Mouse (Mus musculus): Measurements from ENCODE around the gene Gm20388. TPM values are rescaled to one million over a fixed set of nuclear protein-coding genes. Genes with fewer than 3 reads are reported as not detected.

Gm20388 gene
- polyA plus RNA-seq, 2 experiments, result 8.5 TPM; not detected in 1

DNA sequence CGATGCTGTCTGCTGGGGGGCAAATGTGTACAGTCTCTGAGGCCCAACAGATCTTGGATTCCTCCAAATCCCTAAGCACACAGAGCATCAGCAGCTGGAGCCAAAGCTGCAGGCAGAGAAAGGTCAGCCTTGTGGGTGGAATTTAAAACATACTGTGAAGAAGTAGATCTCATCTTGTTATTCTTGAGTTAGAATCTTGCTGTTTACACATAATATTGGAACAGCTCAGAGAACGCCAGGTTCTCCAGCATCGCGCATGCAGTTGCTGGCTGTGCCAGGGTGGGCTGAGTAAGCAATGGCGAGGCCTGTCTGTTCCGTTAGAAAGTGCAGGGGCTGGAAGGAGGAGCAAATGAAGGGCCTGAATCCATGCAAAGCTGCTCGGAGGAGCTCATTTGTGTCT, 3235.7 kb downstream of the Gm20388 start:
- no peak overlapping the region for H3K4me3 ChIP-seq (ENCODE audit: insufficient read depth in 1 of 2, low read depth in 2 of 2, low read length in 2 of 2)
- H3K27me3 ChIP-seq (ENCODE audit: control insufficient read depth, insufficient read depth, low read length), result no peaks in the 10 kb centered on the region; the same call in 1 of the 2 replicates
- H3K4me2 ChIP-seq (ENCODE audit: low read depth), result no peak overlapping the region
- no peak overlapping the region for H3K9ac ChIP-seq (replicated peaks)
- H3K36me3 ChIP-seq (replicated peaks; ENCODE audit: control insufficient read depth, insufficient read depth, low read depth), result no peaks in the 10 kb centered on the region
- no peaks in the 10 kb centered on the region for H3K9me3 ChIP-seq (ENCODE audit: control insufficient read depth, low read length)
- ATAC-seq (ENCODE audit: insufficient read depth) (no peak), DNase-seq (ENCODE audit: low read depth in 3 of 3, low spot score in 3 of 3) (no peak)
- no peaks in the 10 kb centered on the region for H3K4me1 ChIP-seq (replicated peaks; ENCODE audit: control insufficient read depth in 2 of 2, insufficient read depth in 2 of 2, low read length in 1 of 2)
- 76% methylated on average over 7 of the region's 7 CpGs for WGBS (ENCODE audit: insufficient replicate concordance)
- TF ChIP-seq CTCF (IDR thresholded peaks at IDR 0.05; ENCODE audit: low read depth) (no peak), EP300 (IDR thresholded peaks at IDR 0.05; ENCODE audit: low read depth) (no peak)
- H3K27ac ChIP-seq, result no peak overlapping the region

DNA sequence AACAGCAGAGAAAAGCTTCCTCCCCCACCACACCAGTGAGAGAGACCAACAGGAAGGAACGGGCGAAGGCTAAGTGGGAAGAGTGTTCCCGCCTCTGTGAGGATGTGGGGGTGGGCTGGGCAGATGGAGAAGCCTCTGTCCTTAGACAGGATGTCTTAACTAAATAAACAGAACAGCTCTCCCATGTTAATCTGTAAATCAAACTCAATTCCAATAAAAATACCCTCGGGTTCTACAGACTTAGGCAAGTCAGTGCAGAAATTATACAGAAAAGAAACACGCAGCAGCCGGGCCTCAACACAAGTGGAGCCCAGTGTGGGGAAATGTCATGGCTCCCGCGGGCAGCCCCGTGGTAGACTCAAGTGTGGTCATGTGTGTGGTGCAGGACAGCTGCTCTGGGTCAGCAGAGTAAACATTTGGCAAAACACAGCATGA, 3240.1 kb downstream of the Gm20388 start:
- Histone ChIP-seq H3K9me3 (ENCODE audit: control insufficient read depth, low read length) (no peaks in the 10 kb centered on the region), H3K27me3 (ENCODE audit: control insufficient read depth, insufficient read depth, low read length) (peaks cover 2% of the 10 kb centered on the region; the same call in 1 of the 2 replicates), H3K9ac (replicated peaks) (no peak overlapping the region), H3K4me2 (ENCODE audit: low read depth) (no peak overlapping the region), H3K36me3 (replicated peaks; ENCODE audit: control insufficient read depth, insufficient read depth, low read depth) (no peaks in the 10 kb centered on the region), H3K4me1 (replicated peaks; ENCODE audit: control insufficient read depth in 2 of 2, insufficient read depth in 2 of 2, low read length in 1 of 2) (peaks cover 7% of the 10 kb centered on the region in 2 experiments), H3K4me3 (ENCODE audit: insufficient read depth in 1 of 2, low read depth in 2 of 2, low read length in 2 of 2) (no peak overlapping the region), H3K27ac (no peak overlapping the region)
- ATAC-seq (ENCODE audit: insufficient read depth) (no peak), DNase-seq (ENCODE audit: low read depth in 3 of 3, low spot score in 3 of 3) (no peak)
- WGBS (ENCODE audit: insufficient replicate concordance), result 32% methylated on average over 9 of the region's 9 CpGs
- TF ChIP-seq EP300 (IDR thresholded peaks at IDR 0.05; ENCODE audit: low read depth) (no peak), CTCF (IDR thresholded peaks at IDR 0.05; ENCODE audit: low read depth) (no peak)

- peaks cover 2% of the 10 kb centered on the region; the same call in 1 of the 2 replicates for H3K27me3 ChIP-seq (ENCODE audit: control insufficient read depth, insufficient read depth, low read length)
- no peaks in the 10 kb centered on the region for H3K9me3 ChIP-seq (ENCODE audit: control insufficient read depth, low read length)
- H3K4me3 ChIP-seq (ENCODE audit: insufficient read depth in 1 of 2, low read depth in 2 of 2, low read length in 2 of 2), result no peak overlapping the region
- H3K4me2 ChIP-seq (ENCODE audit: low read depth), result no peak overlapping the region
- H3K27ac ChIP-seq, result peak overlapping the region; percentile 65; the same call in 1 of the 2 replicates
- no peak for ATAC-seq (ENCODE audit: insufficient read depth)
- peaks cover 23 to 31% of the 10 kb centered on the region in 2 experiments for H3K4me1 ChIP-seq (replicated peaks; ENCODE audit: control insufficient read depth in 2 of 2, insufficient read depth in 2 of 2, low read length in 1 of 2)
- peak in 1 of 3 experiments; percentile 22 for DNase-seq (ENCODE audit: low read depth in 3 of 3, low spot score in 3 of 3)
- peak; percentile 69 for TF ChIP-seq CTCF (IDR thresholded peaks at IDR 0.05; ENCODE audit: low read depth)
- no peak for TF ChIP-seq EP300 (IDR thresholded peaks at IDR 0.05; ENCODE audit: low read depth)
- H3K36me3 ChIP-seq (replicated peaks; ENCODE audit: control insufficient read depth, insufficient read depth, low read depth), result no peaks in the 10 kb centered on the region
- 64% methylated on average over 5 of the region's 5 CpGs for whole genome bisulfite sequencing (ENCODE audit: insufficient replicate concordance)
- H3K9ac ChIP-seq (replicated peaks), result peak overlapping the region; percentile 57; the same call in 1 of the 2 replicates
These were observed 3244.5 kb downstream of the Gm20388 start for GRCm38 (mm10) chr8:123155177-123155576.

DNA sequence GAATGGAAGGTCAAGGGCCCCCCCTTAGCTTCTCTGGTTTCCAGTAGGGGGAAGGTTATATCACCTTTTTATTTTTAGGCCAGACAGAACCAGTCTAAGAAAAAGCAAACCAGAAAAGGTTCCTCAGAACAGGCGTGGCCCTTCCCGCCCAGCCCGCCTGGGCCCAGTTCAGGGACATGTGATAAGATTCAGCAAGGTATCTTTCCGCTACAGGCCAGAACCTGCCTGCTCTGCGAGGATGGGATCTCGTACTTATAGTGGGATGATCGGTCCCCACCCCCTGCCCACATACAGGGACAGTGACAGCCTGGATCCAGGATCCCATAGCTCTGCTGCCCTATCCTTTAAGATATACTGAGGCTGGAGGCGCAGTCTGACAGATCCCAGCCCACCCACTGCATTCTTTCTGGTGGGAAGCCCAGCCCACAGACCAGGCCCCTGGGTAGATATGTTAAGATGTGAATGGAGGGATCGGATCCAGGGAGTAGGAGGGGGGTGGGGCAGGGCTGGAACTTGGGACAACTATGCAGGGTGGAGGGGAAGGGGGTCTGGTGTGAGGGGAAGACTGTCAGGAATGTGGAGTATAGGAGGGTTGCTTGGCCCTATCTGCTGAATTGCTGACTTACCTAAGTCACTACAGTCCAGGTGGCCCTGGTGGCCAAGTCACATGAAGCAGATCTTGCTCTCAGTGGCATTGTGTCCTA, 3245.6 kb downstream of the Gm20388 start:
- Histone ChIP-seq H3K27me3 (ENCODE audit: control insufficient read depth, insufficient read depth, low read length) (peaks cover 2% of the 10 kb centered on the region; the same call in 1 of the 2 replicates), H3K36me3 (replicated peaks; ENCODE audit: control insufficient read depth, insufficient read depth, low read depth) (no peaks in the 10 kb centered on the region), H3K27ac (peak overlapping the region; percentile 65), H3K4me3 (ENCODE audit: insufficient read depth in 1 of 2, low read depth in 2 of 2, low read length in 2 of 2) (no peak overlapping the region), H3K4me2 (ENCODE audit: low read depth) (peak overlapping the region; percentile 37), H3K9me3 (ENCODE audit: control insufficient read depth, low read length) (no peaks in the 10 kb centered on the region), H3K9ac (replicated peaks) (peak overlapping the region; percentile 57), H3K4me1 (replicated peaks; ENCODE audit: control insufficient read depth in 2 of 2, insufficient read depth in 2 of 2, low read length in 1 of 2) (peaks cover 23 to 31% of the 10 kb centered on the region in 2 experiments)
- 29% methylated on average over 9 of the region's 9 CpGs for WGBS (ENCODE audit: insufficient replicate concordance)
- peak; percentile 96 for ATAC-seq (ENCODE audit: insufficient read depth)
- TF ChIP-seq EP300 (IDR thresholded peaks at IDR 0.05; ENCODE audit: low read depth) (peak; percentile 70), CTCF (IDR thresholded peaks at IDR 0.05; ENCODE audit: low read depth) (no peak)
- peak; percentile 41 to 55 (median 54) for DNase-seq (ENCODE audit: low read depth in 3 of 3, low spot score in 3 of 3)

DNA sequence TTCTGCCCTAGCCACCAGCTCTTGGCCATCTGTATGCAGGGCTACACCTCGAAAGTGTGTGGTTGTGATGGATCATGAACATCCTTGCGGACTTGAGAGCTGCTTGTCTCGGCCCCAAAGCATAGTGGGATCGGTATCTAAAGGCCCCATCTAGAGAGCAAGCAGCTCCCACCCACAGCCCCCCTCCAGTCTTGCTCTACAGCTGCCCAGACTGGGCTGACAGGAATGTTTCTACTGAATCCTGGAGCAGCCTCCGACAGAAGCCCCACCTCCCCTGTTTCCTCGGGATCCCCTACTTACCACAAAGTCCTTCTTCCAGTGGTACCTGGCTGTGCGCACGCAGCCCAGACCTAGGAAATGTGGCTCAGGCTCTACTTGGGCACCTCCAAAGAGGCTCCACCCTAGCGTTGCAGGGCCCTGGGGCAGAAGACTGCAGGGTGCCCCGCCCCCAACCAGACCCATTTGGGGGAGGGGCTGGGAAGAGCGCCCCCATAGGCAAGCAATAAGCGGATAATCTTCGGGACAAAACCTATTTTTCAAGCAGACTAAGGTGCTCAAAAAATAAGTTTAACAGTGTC, 3247.3 kb downstream of the Gm20388 start, which contains the start of gene Sult5a1:
Gene Sult5a1 (minus strand): TSS at position 428 of the 578 bp plus-strand sequence.
- Histone ChIP-seq H3K36me3 (replicated peaks; ENCODE audit: control insufficient read depth, insufficient read depth, low read depth) (no peaks in the 10 kb centered on the region), H3K4me2 (ENCODE audit: low read depth) (no peak within 1 kb of the TSS), H3K9me3 (ENCODE audit: control insufficient read depth, low read length) (no peaks in the 10 kb centered on the region), H3K27ac (no peak within 1 kb of the TSS), H3K4me1 (replicated peaks; ENCODE audit: control insufficient read depth in 2 of 2, insufficient read depth in 2 of 2, low read length in 1 of 2) (peaks cover 23 to 33% of the 10 kb centered on the region in 2 experiments), H3K27me3 (ENCODE audit: control insufficient read depth, insufficient read depth, low read length) (no peaks in the 10 kb centered on the region), H3K9ac (replicated peaks) (no peak within 1 kb of the TSS), H3K4me3 (ENCODE audit: insufficient read depth in 1 of 2, low read depth in 2 of 2, low read length in 2 of 2) (no peak within 1 kb of the TSS)
- ATAC-seq (ENCODE audit: insufficient read depth), result no peak
- no peak for DNase-seq (ENCODE audit: low read depth in 3 of 3, low spot score in 3 of 3)
- WGBS (ENCODE audit: insufficient replicate concordance), result 29% methylated on average over 13 of the region's 13 CpGs
- TF ChIP-seq CTCF (IDR thresholded peaks at IDR 0.05; ENCODE audit: low read depth) (no peak), EP300 (IDR thresholded peaks at IDR 0.05; ENCODE audit: low read depth) (no peak)

Data from liver, embryonic 14.5 days (tissue).